Mouse (Mus musculus) heart, embryonic 12.5 days (tissue): ENCODE results near the gene Psap. TPM values are rescaled to one million over a fixed set of nuclear protein-coding genes. Genes with fewer than 3 reads are reported as not detected.

Experiments used
- ATAC-seq: fragments of 200-750 bp; cut with Nextera tagmentation; 2 replicates; pipeline ENCODE4 v1.8.0; 2017; ENCODE audit warnings: moderate TSS enrichment, moderate library complexity; ENCODE audit not compliant: insufficient number of reproducible peaks, low FRiP score
- H3K27ac ChIP-seq: fragments of 300-500 bp; sonication (generic); 2 replicates; pipeline ENCODE4 v1.5.1; 2016; ENCODE audit warnings: mild to moderate bottlenecking, moderate library complexity; ENCODE audit not compliant: poor library complexity, severe bottlenecking
- H3K27me3 ChIP-seq: fragments of 300-500 bp; sonication (generic); replicated peaks from 2 replicates; pipeline ENCODE4 v1.6.1; 2016; ENCODE audit warnings: mild to moderate bottlenecking, moderate library complexity
- H3K36me3 ChIP-seq: fragments of 300-500 bp; sonication (generic); 2 replicates; pipeline ENCODE4 v1.6.1; 2016; ENCODE audit warnings: mild to moderate bottlenecking, moderate library complexity
- H3K4me1 ChIP-seq: fragments of 300-500 bp; sonication (generic); replicated peaks from 2 replicates; pipeline ENCODE4 v1.6.1; 2016; ENCODE audit warnings: mild to moderate bottlenecking
- H3K4me2 ChIP-seq: fragments of 300-500 bp; sonication (generic); 2 replicates; pipeline ENCODE4 v1.6.1; 2016; ENCODE audit warnings: mild to moderate bottlenecking, moderate library complexity
- H3K4me3 ChIP-seq: fragments of 300-500 bp; sonication (generic); 2 replicates; pipeline ENCODE4 v1.5.1; 2016; ENCODE audit warnings: mild to moderate bottlenecking
- H3K9ac ChIP-seq: fragments of 300-500 bp; sonication (generic); 2 replicates; pipeline ENCODE4 v1.6.1; 2016; ENCODE audit warnings: mild to moderate bottlenecking, moderate library complexity
- H3K9me3 ChIP-seq: fragments of 300-500 bp; sonication (generic); replicated peaks from 2 replicates; pipeline ENCODE4 v1.6.1; 2016; ENCODE audit warnings: mild to moderate bottlenecking, moderate library complexity
- WGBS: fragments of 180-500 bp; shearing (Covaris S2); methylation state at CpG from one replicate; pipeline ENCODE4 v1.1.7; 2016; 5-methylcytosine and 5-hydroxymethylcytosine counted together
- polyA plus RNA-seq: library from polyadenylated mRNA; unstranded; fragments of >200 nt; fragmentation: Nextera tagmentation; extraction: Ambion mirVana; gene quantifications from 2 replicates; pipeline ENCODE4 v1.2.1, GENCODE M21; 2016

Psap gene
- polyA plus RNA-seq, 1 experiment from 2014 or later: 95.6 TPM

DNA sequence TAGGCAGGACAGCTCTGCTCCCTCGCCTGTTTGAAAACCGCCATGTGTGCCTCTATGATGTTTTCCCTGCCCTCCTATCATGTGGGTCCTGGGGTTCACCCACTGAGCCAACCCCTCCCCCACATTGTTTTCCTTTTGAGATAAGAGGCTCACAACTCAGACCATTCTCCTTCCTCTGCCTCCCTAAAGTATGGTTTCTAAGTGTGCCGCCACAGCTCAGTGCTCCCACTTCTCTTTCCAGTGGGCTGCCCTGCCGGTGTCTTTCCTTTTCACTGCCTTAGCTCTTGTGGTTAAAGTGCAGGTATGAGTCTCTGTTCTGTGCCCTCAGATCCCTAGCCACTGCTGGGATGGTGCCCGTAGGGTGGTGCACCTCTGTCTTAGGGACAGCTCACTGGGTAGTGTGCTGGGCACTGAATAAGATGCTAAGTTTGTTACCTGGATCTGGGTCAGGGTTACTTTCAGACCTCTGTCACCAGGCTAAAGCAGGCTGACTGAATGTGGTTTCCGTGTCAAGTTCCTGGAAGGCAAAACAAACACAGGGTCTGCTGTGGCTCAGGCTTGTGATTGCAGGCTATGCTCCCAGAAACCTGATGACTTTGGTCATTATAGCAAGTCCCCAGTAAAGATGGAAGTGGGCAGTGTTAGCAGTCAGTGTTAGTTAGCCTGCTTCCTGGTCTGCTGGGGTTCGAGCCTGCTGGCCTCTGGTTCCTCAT, 12.8 kb downstream of the Psap start:
- Histone ChIP-seq H3K4me2 (peak overlapping the region; percentile 32), H3K9me3 (no peaks in the 10 kb centered on the region), H3K27me3 (no peaks in the 10 kb centered on the region), H3K27ac (peak overlapping the region; percentile 41), H3K9ac (peak overlapping the region; percentile 13; the same call in 1 of the 2 replicates), H3K4me3 (no peak overlapping the region), H3K36me3 (peaks cover 34% of the 10 kb centered on the region), H3K4me1 (peaks cover 57% of the 10 kb centered on the region)
- 0 out of 2 replicates have a peak, but pooled peaks have one; percentile 17 for ATAC-seq
- 27% methylated on average over 7 of the region's 7 CpGs for WGBS

- peak; percentile 46; the same call in 1 of the 2 replicates for ATAC-seq
- Histone ChIP-seq H3K9ac (no peak overlapping the region), H3K4me3 (no peak overlapping the region), H3K9me3 (no peaks in the 10 kb centered on the region), H3K4me2 (no peak overlapping the region), H3K36me3 (peaks cover 40% of the 10 kb centered on the region), H3K27ac (no peak overlapping the region), H3K4me1 (peaks cover 51% of the 10 kb centered on the region), H3K27me3 (no peaks in the 10 kb centered on the region)
- 70% methylated on average over 8 of the region's 8 CpGs for WGBS
Observed at GRCm38 (mm10) chr10:60290739-60291110, 13.3 kb downstream of the Psap start.

DNA sequence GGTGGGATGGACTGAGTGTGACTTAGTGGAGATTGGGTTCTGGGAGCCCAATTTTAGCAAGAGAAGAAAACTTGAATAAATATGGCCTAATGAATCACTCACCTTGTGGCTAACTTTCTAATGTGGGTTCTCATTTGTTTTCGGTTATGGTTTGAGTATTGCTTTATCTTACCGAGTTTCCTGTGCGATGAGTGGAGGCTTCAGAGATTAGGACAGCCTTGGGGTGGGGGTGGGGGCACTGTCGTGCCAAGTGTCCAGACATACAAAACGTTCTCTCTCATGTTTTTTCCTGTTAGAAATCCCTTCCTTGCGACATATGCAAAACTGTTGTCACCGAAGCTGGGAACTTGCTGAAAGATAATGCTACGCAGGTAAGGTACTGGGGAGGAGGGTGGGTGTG, 14.8 kb downstream of the Psap start:
- no peak for ATAC-seq
- Histone ChIP-seq H3K27me3 (no peaks in the 10 kb centered on the region), H3K4me3 (no peak overlapping the region), H3K36me3 (peaks cover 51% of the 10 kb centered on the region), H3K9ac (no peak overlapping the region), H3K4me2 (no peak overlapping the region), H3K4me1 (peaks cover 42% of the 10 kb centered on the region), H3K27ac (no peak overlapping the region), H3K9me3 (no peaks in the 10 kb centered on the region)
- 70% methylated on average over 8 of the region's 8 CpGs for WGBS

DNA sequence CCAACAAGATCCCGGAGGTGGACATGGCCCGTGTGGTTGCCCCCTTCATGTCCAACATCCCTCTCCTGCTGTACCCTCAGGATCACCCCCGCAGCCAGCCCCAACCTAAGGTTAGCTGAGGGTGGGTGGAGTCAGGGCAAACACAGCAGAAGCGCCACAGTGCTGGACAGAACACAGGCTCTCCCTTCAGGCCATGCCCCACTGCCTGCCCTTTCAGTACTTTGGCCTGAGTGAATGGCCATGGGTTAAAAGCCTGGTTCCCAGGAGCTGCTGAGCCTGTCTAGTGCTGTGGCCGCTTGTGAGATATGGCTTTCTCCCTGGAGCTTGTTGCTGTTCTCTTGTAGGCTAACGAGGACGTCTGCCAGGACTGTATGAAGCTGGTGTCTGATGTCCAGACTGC, 17.2 kb downstream of the Psap start:
- Histone ChIP-seq H3K4me1 (peaks cover 27% of the 10 kb centered on the region), H3K4me2 (no peak overlapping the region), H3K27ac (no peak overlapping the region), H3K27me3 (no peaks in the 10 kb centered on the region), H3K4me3 (no peak overlapping the region), H3K36me3 (peaks cover 72% of the 10 kb centered on the region), H3K9me3 (no peaks in the 10 kb centered on the region), H3K9ac (no peak overlapping the region)
- 79% methylated on average over 7 of the region's 7 CpGs for WGBS
- no peak for ATAC-seq

DNA sequence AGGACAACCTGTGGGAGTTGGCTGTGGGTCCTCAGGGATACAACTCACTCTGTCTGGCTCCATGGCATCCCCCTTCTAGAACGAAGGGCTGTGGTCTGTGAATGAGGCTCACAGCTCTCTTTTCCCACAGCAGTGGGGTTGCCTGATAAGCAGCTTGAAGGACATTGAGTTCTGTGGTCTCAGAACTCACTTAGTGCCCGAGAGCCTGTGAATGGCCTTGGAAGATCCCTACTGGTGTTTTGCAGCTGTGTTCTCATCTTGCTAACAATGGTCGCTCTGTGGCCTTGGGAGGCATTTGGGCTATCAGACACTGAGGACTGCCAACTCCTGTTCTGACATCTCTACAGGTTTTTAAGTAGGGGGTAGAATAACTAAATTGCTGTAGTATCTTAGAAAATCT, 17.9 kb downstream of the Psap start:
- Histone ChIP-seq H3K4me2 (no peak overlapping the region), H3K4me3 (no peak overlapping the region), H3K27me3 (no peaks in the 10 kb centered on the region), H3K9me3 (no peaks in the 10 kb centered on the region), H3K27ac (no peak overlapping the region), H3K4me1 (peaks cover 20% of the 10 kb centered on the region), H3K36me3 (peaks cover 80% of the 10 kb centered on the region), H3K9ac (no peak overlapping the region)
- no peak for ATAC-seq
- 79% methylated on average over 3 of the region's 3 CpGs for WGBS

GRCm38 (mm10) chr10:60296027-60296426, 18.6 kb downstream of the Psap start:
- WGBS: 82% methylated on average over 9 of the region's 9 CpGs
- H3K9me3 ChIP-seq: no peaks in the 10 kb centered on the region
- no peak overlapping the region for H3K4me2 ChIP-seq
- no peak overlapping the region for H3K4me3 ChIP-seq
- no peak overlapping the region for H3K9ac ChIP-seq
- H3K27ac ChIP-seq: no peak overlapping the region
- ATAC-seq: no peak
- H3K36me3 ChIP-seq: peaks cover 86% of the 10 kb centered on the region
- peaks cover 13% of the 10 kb centered on the region for H3K4me1 ChIP-seq
- H3K27me3 ChIP-seq: no peaks in the 10 kb centered on the region

DNA sequence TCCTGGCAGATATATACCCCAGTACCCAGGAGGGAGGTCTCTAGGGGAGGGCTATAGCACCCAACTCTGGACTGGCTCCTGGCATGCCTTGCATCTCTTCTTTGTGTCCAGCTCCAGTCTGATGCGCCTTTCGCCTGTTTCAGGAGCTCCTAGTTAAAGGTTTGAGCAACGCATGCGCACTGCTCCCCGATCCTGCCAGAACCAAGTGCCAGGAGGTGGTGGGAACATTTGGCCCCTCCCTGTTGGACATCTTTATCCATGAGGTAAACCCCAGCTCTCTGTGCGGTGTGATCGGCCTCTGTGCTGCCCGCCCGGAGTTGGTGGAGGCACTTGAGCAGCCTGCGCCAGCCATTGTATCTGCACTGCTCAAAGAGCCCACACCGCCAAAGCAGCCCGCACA, 22.2 kb downstream of the Psap start:
- Histone ChIP-seq H3K27ac (no peak overlapping the region), H3K4me2 (no peak overlapping the region), H3K4me3 (no peak overlapping the region), H3K27me3 (no peaks in the 10 kb centered on the region), H3K9me3 (no peaks in the 10 kb centered on the region), H3K9ac (no peak overlapping the region), H3K36me3 (peaks cover 83% of the 10 kb centered on the region), H3K4me1 (0 out of 2 replicates have a peak, but pooled peaks cover 3% of the 10 kb centered on the region)
- ATAC-seq: no peak
- WGBS: 96% methylated on average over 12 of the region's 12 CpGs

DNA sequence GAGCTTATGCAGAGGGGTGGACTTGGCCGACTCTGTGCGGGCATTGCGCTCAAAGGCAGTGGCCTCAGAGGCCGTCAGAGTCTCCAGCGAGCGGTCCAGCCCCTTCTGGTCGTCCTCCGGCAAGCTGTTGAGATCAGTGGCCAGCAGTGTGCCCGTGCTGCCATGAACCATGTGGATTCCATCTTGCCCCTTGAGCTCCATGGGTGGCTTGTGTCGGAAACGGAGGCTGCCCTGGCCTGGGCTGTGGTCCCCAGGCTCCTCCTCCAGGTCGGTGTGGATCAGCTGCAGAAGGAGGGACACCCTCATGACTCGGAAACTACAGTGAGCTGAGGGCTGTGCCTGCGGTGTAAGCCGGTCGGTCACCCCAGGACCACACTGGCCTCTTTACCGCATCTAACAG, 26.0 kb downstream of the Psap start:
- peaks cover 52% of the 10 kb centered on the region for H3K36me3 ChIP-seq
- 76% methylated on average over 17 of the region's 17 CpGs for WGBS
- H3K4me3 ChIP-seq: no peak overlapping the region
- no peaks in the 10 kb centered on the region for H3K4me1 ChIP-seq
- no peak overlapping the region for H3K27ac ChIP-seq
- ATAC-seq: no peak
- H3K4me2 ChIP-seq: no peak overlapping the region
- H3K9me3 ChIP-seq: no peaks in the 10 kb centered on the region
- H3K27me3 ChIP-seq: no peaks in the 10 kb centered on the region
- H3K9ac ChIP-seq: no peak overlapping the region

DNA sequence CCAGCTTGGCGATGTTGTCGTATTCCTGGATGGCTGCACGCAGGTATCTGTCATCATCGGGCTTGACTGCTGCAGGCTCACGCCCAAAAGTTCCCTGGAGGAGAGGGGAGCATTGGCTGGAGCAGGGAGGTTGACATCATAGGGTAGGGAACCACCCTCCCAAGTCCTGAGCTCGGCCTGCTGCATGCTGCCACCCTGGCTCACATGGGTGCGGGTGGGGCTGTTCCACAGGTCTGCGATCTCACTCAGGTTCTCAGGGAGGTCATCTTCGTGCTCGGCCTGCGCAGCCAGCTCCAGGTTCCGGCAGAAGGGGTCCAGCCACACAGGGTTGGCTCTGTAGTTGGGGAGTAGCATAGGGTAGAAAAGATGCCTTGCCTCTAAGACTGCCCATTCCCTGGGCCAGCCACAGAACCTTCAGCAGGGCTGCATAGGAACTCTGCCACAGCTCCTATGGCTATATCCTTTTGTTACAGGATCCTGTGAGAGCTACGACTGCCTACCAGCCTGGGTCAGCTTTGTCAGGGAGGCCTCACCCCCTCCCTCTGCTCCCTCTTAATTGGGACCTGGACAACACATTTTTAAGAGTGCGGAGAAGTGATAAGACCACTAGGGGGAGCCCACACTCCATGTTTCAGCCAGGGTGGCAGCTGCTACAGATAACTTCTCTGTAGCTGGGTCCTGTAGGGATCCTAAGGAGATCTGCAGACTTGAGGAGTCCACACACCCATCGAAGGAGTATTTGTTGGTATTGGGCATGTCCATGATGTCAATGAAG, 27.6 kb downstream of the Psap start:
- no peak overlapping the region for H3K4me2 ChIP-seq
- H3K4me3 ChIP-seq: no peak overlapping the region
- H3K4me1 ChIP-seq: no peaks in the 10 kb centered on the region
- no peak overlapping the region for H3K9ac ChIP-seq
- no peak overlapping the region for H3K27ac ChIP-seq
- ATAC-seq: peak; percentile 56; the same call in 1 of the 2 replicates
- WGBS: 63% methylated on average over 15 of the region's 15 CpGs
- no peaks in the 10 kb centered on the region for H3K27me3 ChIP-seq
- no peaks in the 10 kb centered on the region for H3K9me3 ChIP-seq
- H3K36me3 ChIP-seq: peaks cover 35% of the 10 kb centered on the region

DNA sequence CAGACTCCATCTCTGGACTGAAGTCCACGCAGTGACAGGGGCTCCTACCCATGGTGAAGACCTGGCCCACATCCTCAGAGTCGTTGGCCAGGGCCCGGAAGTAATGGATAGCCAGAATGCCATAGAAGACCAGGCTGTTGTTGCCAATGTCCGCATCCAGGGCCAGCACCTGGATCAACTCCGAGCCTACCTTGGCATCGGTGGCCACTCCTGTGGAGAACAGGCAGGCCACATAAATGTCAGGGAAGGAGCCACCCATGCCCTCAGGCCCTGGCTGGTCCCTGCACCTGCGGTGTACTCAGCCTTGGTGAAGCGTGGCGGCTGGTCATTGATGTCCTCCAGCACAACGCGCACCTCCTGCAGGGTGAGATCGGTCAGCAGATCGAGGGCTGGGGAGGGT, 33.2 kb downstream of the Psap start:
- Histone ChIP-seq H3K9ac (no peak overlapping the region), H3K4me3 (no peak overlapping the region), H3K27ac (no peak overlapping the region), H3K9me3 (no peaks in the 10 kb centered on the region), H3K27me3 (no peaks in the 10 kb centered on the region), H3K36me3 (no peaks in the 10 kb centered on the region), H3K4me1 (no peaks in the 10 kb centered on the region), H3K4me2 (no peak overlapping the region)
- no peak for ATAC-seq
- 86% methylated on average over 13 of the region's 13 CpGs for WGBS

GRCm38 (mm10) chr10:60313606-60314005, 36.2 kb downstream of the Psap start:
- no peak for ATAC-seq
- Histone ChIP-seq H3K9me3 (no peaks in the 10 kb centered on the region), H3K27ac (no peak overlapping the region), H3K4me2 (no peak overlapping the region), H3K36me3 (no peaks in the 10 kb centered on the region), H3K4me1 (no peaks in the 10 kb centered on the region), H3K4me3 (no peak overlapping the region), H3K27me3 (no peaks in the 10 kb centered on the region), H3K9ac (no peak overlapping the region)
- WGBS: 72% methylated on average over 5 of the region's 5 CpGs
